Mouse (Mus musculus): ENCODE data around the gene Adcy6. TPM values are rescaled to one million over a fixed set of nuclear protein-coding genes. Genes with fewer than 3 reads are reported as not detected.
A peak's percentile ranks its signal among the peaks of the same experiment; 100 is the strongest.

Gene Adcy6
- polyA plus RNA-seq, 1 experiment = 52.6 TPM

GRCm38 (mm10) chr15:98637155-98637554 lies 27.3 kb upstream of the Adcy6 start:
- TF ChIP-seq CEBPB (IDR thresholded peaks at IDR 0.05; ENCODE audit: low read depth) (no peak), MYOD1 (IDR thresholded peaks at IDR 0.05; ENCODE audit: control insufficient read depth, insufficient read length, low read depth) (no peak), CTCF (IDR thresholded peaks at IDR 0.05; ENCODE audit: control insufficient read depth, insufficient read depth, insufficient read length) (no peak), USF1 (IDR thresholded peaks at IDR 0.05; ENCODE audit: low read depth) (no peak), FOSL1 (IDR thresholded peaks at IDR 0.05; ENCODE audit: insufficient read depth, low read length, poor library complexity, severe bottlenecking) (no peak), MAX (IDR thresholded peaks at IDR 0.05) (no peak), MYOG (IDR thresholded peaks at IDR 0.05; ENCODE audit: control insufficient read depth, extremely low read depth, insufficient read length) (no peak)
- no peaks in the 10 kb centered on the region for H3K79me3 ChIP-seq (ENCODE audit: low read depth)
- H3K36me3 ChIP-seq (ENCODE audit: control insufficient read depth, insufficient read depth) = peaks cover 32% of the 10 kb centered on the region
- H3K27me3 ChIP-seq (ENCODE audit: control insufficient read depth, insufficient read depth, insufficient read length) = no peaks in the 10 kb centered on the region
- peaks cover 33% of the 10 kb centered on the region for H3K79me2 ChIP-seq (ENCODE audit: control insufficient read depth, insufficient read depth)
- no peak overlapping the region for H3ac ChIP-seq (ENCODE audit: control insufficient read depth, insufficient read length, low read depth)
- no peak overlapping the region for H3K4me3 ChIP-seq (ENCODE audit: insufficient read depth, poor library complexity, severe bottlenecking)

- no peak for TF ChIP-seq FOSL1 (IDR thresholded peaks at IDR 0.05; ENCODE audit: insufficient read depth, low read length, poor library complexity, severe bottlenecking)
- TF ChIP-seq MAX (IDR thresholded peaks at IDR 0.05) = no peak
- TF ChIP-seq CTCF (IDR thresholded peaks at IDR 0.05; ENCODE audit: control insufficient read depth, insufficient read depth, insufficient read length) = no peak
- no peak overlapping the region for H3K4me3 ChIP-seq (ENCODE audit: insufficient read depth, poor library complexity, severe bottlenecking)
- H3K79me3 ChIP-seq (ENCODE audit: low read depth) = no peaks in the 10 kb centered on the region
- H3K36me3 ChIP-seq (ENCODE audit: control insufficient read depth, insufficient read depth) = peaks cover 26% of the 10 kb centered on the region
- peaks cover 33% of the 10 kb centered on the region for H3K79me2 ChIP-seq (ENCODE audit: control insufficient read depth, insufficient read depth)
- no peaks in the 10 kb centered on the region for H3K27me3 ChIP-seq (ENCODE audit: control insufficient read depth, insufficient read depth, insufficient read length)
- no peak overlapping the region for H3ac ChIP-seq (ENCODE audit: control insufficient read depth, insufficient read length, low read depth)
Observed at GRCm38 (mm10) chr15:98636517-98636916, 26.6 kb upstream of the Adcy6 start.

GRCm38 (mm10) chr15:98635291-98635841 lies 25.5 kb upstream of the Adcy6 start:
- Histone ChIP-seq H3K4me3 (ENCODE audit: insufficient read depth, poor library complexity, severe bottlenecking) (peak overlapping the region; percentile 56), H3K79me2 (ENCODE audit: control insufficient read depth, insufficient read depth) (peaks cover 33% of the 10 kb centered on the region), H3K36me3 (ENCODE audit: control insufficient read depth, insufficient read depth) (peaks cover 15% of the 10 kb centered on the region), H3K27me3 (ENCODE audit: control insufficient read depth, insufficient read depth, insufficient read length) (no peaks in the 10 kb centered on the region), H3K79me3 (ENCODE audit: low read depth) (no peaks in the 10 kb centered on the region), H3ac (ENCODE audit: control insufficient read depth, insufficient read length, low read depth) (peak overlapping the region; percentile 57)
- TF ChIP-seq CTCF (IDR thresholded peaks at IDR 0.05; ENCODE audit: control insufficient read depth, insufficient read depth, insufficient read length) = no peak
- TF ChIP-seq CEBPB (IDR thresholded peaks at IDR 0.05; ENCODE audit: low read depth) = no peak
- TF ChIP-seq MYOD1 (IDR thresholded peaks at IDR 0.05; ENCODE audit: control insufficient read depth, insufficient read length, low read depth) = peak; percentile 0
- no peak for TF ChIP-seq MYOG (IDR thresholded peaks at IDR 0.05; ENCODE audit: control insufficient read depth, extremely low read depth, insufficient read length)
- no peak for TF ChIP-seq USF1 (IDR thresholded peaks at IDR 0.05; ENCODE audit: low read depth)
- TF ChIP-seq FOSL1 (IDR thresholded peaks at IDR 0.05; ENCODE audit: insufficient read depth, low read length, poor library complexity, severe bottlenecking) = no peak
- no peak for TF ChIP-seq MAX (IDR thresholded peaks at IDR 0.05)

- no peaks in the 10 kb centered on the region for H3K79me3 ChIP-seq (ENCODE audit: low read depth)
- peaks cover 33% of the 10 kb centered on the region for H3K79me2 ChIP-seq (ENCODE audit: control insufficient read depth, insufficient read depth)
- H3K36me3 ChIP-seq (ENCODE audit: control insufficient read depth, insufficient read depth) = peaks cover 8% of the 10 kb centered on the region
- H3ac ChIP-seq (ENCODE audit: control insufficient read depth, insufficient read length, low read depth) = peak overlapping the region; percentile 57
- no peaks in the 10 kb centered on the region for H3K27me3 ChIP-seq (ENCODE audit: control insufficient read depth, insufficient read depth, insufficient read length)
- peak overlapping the region; percentile 56 for H3K4me3 ChIP-seq (ENCODE audit: insufficient read depth, poor library complexity, severe bottlenecking)
- TF ChIP-seq MYOD1 (IDR thresholded peaks at IDR 0.05; ENCODE audit: control insufficient read depth, insufficient read length, low read depth) (peak; percentile 1), MAX (IDR thresholded peaks at IDR 0.05) (no peak)
Observed at GRCm38 (mm10) chr15:98634541-98635081, 24.7 kb upstream of the Adcy6 start.

DNA sequence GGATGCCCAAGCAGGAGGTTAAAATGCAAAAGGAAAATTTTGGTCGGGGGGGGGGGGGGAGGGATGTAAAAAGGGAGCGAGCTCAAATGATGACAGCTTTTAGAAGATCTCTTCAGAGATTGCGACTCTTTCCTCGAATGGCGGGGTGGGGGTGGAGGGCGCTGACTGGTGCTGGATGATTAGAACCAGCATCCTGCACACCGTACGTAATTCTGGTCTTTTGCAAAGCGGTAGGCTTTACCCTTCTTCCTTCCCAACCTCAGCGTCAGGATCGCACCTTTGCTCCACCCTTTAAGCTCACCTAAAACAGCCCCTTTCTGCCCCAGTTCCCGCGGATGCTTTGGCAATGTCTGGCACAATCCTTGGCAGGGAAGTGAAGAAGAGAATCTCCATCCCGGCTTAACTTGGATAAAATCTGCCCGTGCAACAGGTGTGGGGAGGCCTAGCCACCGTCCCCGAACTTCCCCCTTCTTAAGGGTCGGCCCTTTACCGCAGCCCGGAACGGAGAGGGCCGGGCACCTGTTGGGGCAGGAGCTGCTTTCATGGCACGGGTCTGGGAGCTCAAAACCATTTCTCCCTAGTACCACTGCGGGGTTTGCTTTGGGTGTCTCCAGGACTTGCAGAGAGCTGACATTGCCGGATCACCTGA lies 24.1 kb upstream of the Adcy6 start:
- peaks cover 33% of the 10 kb centered on the region for H3K79me2 ChIP-seq (ENCODE audit: control insufficient read depth, insufficient read depth)
- no peaks in the 10 kb centered on the region for H3K79me3 ChIP-seq (ENCODE audit: low read depth)
- peaks cover 4% of the 10 kb centered on the region for H3K36me3 ChIP-seq (ENCODE audit: control insufficient read depth, insufficient read depth)
- no peaks in the 10 kb centered on the region for H3K27me3 ChIP-seq (ENCODE audit: control insufficient read depth, insufficient read depth, insufficient read length)
- peak overlapping the region; percentile 57 for H3ac ChIP-seq (ENCODE audit: control insufficient read depth, insufficient read length, low read depth)
- TF ChIP-seq MYOD1 (IDR thresholded peaks at IDR 0.05; ENCODE audit: control insufficient read depth, insufficient read length, low read depth) (peak; percentile 33), CEBPB (IDR thresholded peaks at IDR 0.05; ENCODE audit: low read depth) (no peak), CTCF (IDR thresholded peaks at IDR 0.05; ENCODE audit: control insufficient read depth, insufficient read depth, insufficient read length) (no peak), MAX (IDR thresholded peaks at IDR 0.05) (no peak), USF1 (IDR thresholded peaks at IDR 0.05; ENCODE audit: low read depth) (no peak)
- H3K4me3 ChIP-seq (ENCODE audit: insufficient read depth, poor library complexity, severe bottlenecking) = peak overlapping the region; percentile 56

DNA sequence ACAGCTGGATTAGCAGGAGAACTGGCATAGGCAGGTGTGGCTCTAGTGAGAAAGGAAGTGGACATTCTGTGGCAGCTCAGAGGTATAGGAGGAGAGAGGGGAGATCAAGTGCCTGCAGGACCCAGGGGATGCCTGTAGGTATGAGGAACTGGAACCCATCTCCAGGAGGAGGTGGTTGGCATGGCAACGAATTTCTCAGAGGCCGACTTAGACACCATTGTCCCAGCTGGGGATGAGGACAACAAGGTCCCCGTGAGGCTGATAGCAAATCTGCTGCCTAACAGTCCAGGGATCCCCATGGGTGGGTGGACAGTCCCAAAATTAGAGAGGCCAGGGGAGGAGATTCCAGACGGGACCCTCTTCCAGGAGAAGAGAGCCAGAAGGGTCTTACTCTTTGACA lies 23.0 kb upstream of the Adcy6 start:
- Histone ChIP-seq H3K79me2 (ENCODE audit: control insufficient read depth, insufficient read depth) (peaks cover 33% of the 10 kb centered on the region), H3K4me3 (ENCODE audit: insufficient read depth, poor library complexity, severe bottlenecking) (peak overlapping the region; percentile 3), H3ac (ENCODE audit: control insufficient read depth, insufficient read length, low read depth) (peak overlapping the region; percentile 47), H3K27me3 (ENCODE audit: control insufficient read depth, insufficient read depth, insufficient read length) (no peaks in the 10 kb centered on the region), H3K79me3 (ENCODE audit: low read depth) (no peaks in the 10 kb centered on the region), H3K36me3 (ENCODE audit: control insufficient read depth, insufficient read depth) (no peaks in the 10 kb centered on the region)
- TF ChIP-seq MAX (IDR thresholded peaks at IDR 0.05) (peak; percentile 15), MYOG (IDR thresholded peaks at IDR 0.05; ENCODE audit: control insufficient read depth, extremely low read depth, insufficient read length) (no peak)

Data from C2C12 (cell line).